Comparison of ENCODE assay signal across 19 mouse cellular contexts in the genomic region with DNA sequence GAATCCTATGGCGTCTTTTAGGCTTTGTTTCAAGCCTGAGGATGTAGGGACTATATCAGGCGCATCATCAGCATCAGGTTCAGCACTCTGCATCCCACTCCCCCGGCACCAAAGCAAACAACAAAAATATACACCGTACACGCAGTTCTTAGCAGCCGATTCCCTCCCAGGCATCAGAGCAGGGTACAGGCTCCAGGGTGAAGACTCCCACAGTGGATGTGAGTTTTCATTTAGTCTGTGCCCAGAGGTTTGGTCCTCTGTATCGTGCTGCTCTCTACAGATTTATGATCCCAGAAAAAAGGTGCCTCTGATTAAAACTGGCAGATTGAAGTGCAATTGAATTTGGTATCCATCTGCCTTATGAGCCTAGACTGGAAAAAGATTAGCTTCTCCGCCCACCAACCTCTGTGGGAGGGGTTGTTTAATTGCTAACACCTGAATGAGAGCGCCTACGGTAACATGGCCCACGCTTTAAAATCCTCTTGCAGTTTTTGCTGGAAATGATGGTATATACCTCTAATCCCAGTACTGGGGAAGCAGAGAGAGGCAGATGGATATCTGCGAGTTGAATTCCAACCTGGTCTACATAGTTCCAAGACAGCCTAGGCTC. TPM values are rescaled to one million over a fixed set of nuclear protein-coding genes. Genes with fewer than 3 reads are reported as not detected.
DNase-seq lines count a peak whose midpoint lies in the region; ATAC-seq and TF ChIP-seq lines count a peak whose summit lies in the region.
"Had no signal": no experiment of that assay in that cellular context is flagged by ENCODE, and none has a peak within 500 bp of the region (broad histone marks: within the 10 kb centered on the region; RNA-seq: fewer than 3 reads in every experiment).

No protein-coding gene starts in this region.

- H3K27ac ChIP-seq in left cerebral cortex, adult 2 months: peak overlapping the region; percentile 60; the same call in 1 of the 2 replicates
- peak overlapping the region; percentile 52 for H3K27ac ChIP-seq in embryonic facial prominence, embryonic 12.5 days
- peak overlapping the region; percentile 42; the same call in 1 of the 2 replicates for H3K27ac ChIP-seq in forebrain, postnatal 0 days (ENCODE audit: low read depth, low read length)
- 0 out of 2 replicates have a peak overlapping the region, but pooled peaks have one; percentile 7 for H3K27ac ChIP-seq in midbrain, postnatal 0 days (ENCODE audit: low read depth, low read length)
- H3K27ac ChIP-seq: heart, embryonic 10.5 days; stomach, embryonic 15.5 days had no signal

- H3K4me3 ChIP-seq in left cerebral cortex, adult 2 months: no peak overlapping the region
- no peak overlapping the region for H3K4me3 ChIP-seq in embryonic facial prominence, embryonic 12.5 days
- no peak overlapping the region for H3K4me3 ChIP-seq in forebrain, postnatal 0 days (ENCODE audit: low read depth, low read length)
- no peak overlapping the region for H3K4me3 ChIP-seq in midbrain, postnatal 0 days (ENCODE audit: low read depth, low read length)
- H3K4me3 ChIP-seq: heart, embryonic 10.5 days; stomach, embryonic 15.5 days had no signal

- no peaks in the 10 kb centered on the region for H3K36me3 ChIP-seq in embryonic facial prominence, embryonic 12.5 days
- H3K36me3 ChIP-seq in forebrain, postnatal 0 days (ENCODE audit: insufficient read depth): no peaks in the 10 kb centered on the region
- H3K36me3 ChIP-seq in midbrain, postnatal 0 days (ENCODE audit: insufficient read depth, low read length): no peaks in the 10 kb centered on the region
- H3K36me3 ChIP-seq: G1E; heart, embryonic 10.5 days; stomach, embryonic 15.5 days had no signal

- intact Hi-C loops in left cerebral cortex, adult 2 months (cut with DNase I): no loop called here

- no peak overlapping the region for H3K4me2 ChIP-seq in embryonic facial prominence, embryonic 12.5 days (replicated peaks)
- H3K4me2 ChIP-seq in forebrain, postnatal 0 days (ENCODE audit: low read depth): no peak overlapping the region
- no peak overlapping the region for H3K4me2 ChIP-seq in midbrain, postnatal 0 days (ENCODE audit: low read depth, low read length, poor library complexity, severe bottlenecking)
- H3K4me2 ChIP-seq: stomach, embryonic 15.5 days had no signal

- no peaks in the 10 kb centered on the region for H3K27me3 ChIP-seq in embryonic facial prominence, embryonic 12.5 days
- no peaks in the 10 kb centered on the region for H3K27me3 ChIP-seq in forebrain, postnatal 0 days (ENCODE audit: insufficient read depth, low read length)
- H3K27me3 ChIP-seq in midbrain, postnatal 0 days (ENCODE audit: insufficient read depth, low read length): no peaks in the 10 kb centered on the region
- H3K27me3 ChIP-seq: stomach, embryonic 15.5 days had no signal

- no peak overlapping the region for H3K9ac ChIP-seq in embryonic facial prominence, embryonic 12.5 days
- no peak overlapping the region for H3K9ac ChIP-seq in forebrain, postnatal 0 days
- 0 out of 2 replicates have a peak overlapping the region, but pooled peaks have one; percentile 29 for H3K9ac ChIP-seq in midbrain, postnatal 0 days (replicated peaks; ENCODE audit: low read length, poor library complexity, severe bottlenecking)
- H3K9ac ChIP-seq: stomach, embryonic 15.5 days had no signal

- TF ChIP-seq CTCF in left cerebral cortex, adult 2 months (IDR thresholded peaks at IDR 0.05): no peak
- TF ChIP-seq CTCF in forebrain, postnatal 0 days (IDR thresholded peaks at IDR 0.05; ENCODE audit: low read depth): no peak
- TF ChIP-seq CTCF in midbrain, postnatal 0 days (IDR thresholded peaks at IDR 0.05): no peak

- H3K9me3 ChIP-seq in embryonic facial prominence, embryonic 12.5 days: no peaks in the 10 kb centered on the region
- no peaks in the 10 kb centered on the region for H3K9me3 ChIP-seq in forebrain, postnatal 0 days (ENCODE audit: low read length)
- no peaks in the 10 kb centered on the region for H3K9me3 ChIP-seq in midbrain, postnatal 0 days (ENCODE audit: low read length)
- H3K9me3 ChIP-seq: G1E; heart, embryonic 10.5 days; stomach, embryonic 15.5 days had no signal

- ATAC-seq in embryonic facial prominence, embryonic 12.5 days (ENCODE audit: insufficient number of reproducible peaks, insufficient read depth, low FRiP score, low TSS enrichment): no peak
- ATAC-seq in forebrain, postnatal 0 days: peak; percentile 25; the same call in 1 of the 2 replicates
- no peak for ATAC-seq in midbrain, postnatal 0 days (ENCODE audit: low FRiP score)

- peaks cover 23% of the 10 kb centered on the region for H3K4me1 ChIP-seq in embryonic facial prominence, embryonic 12.5 days
- peaks cover 9% of the 10 kb centered on the region for H3K4me1 ChIP-seq in forebrain, postnatal 0 days (ENCODE audit: insufficient read depth)
- peaks cover 3% of the 10 kb centered on the region; the same call in 1 of the 2 replicates for H3K4me1 ChIP-seq in midbrain, postnatal 0 days (ENCODE audit: insufficient read depth, low read length)

- 40% methylated on average over 12 of the region's 12 CpGs for WGBS in embryonic facial prominence, embryonic 12.5 days
- WGBS in forebrain, postnatal 0 days: 46% methylated on average over 12 of the region's 12 CpGs
- WGBS in midbrain, postnatal 0 days: 51% methylated on average over 12 of the region's 12 CpGs

- DNase-seq in left cerebral cortex, adult 2 months (ENCODE audit: extremely low spot score in 1 of 2, low spot score in 2 of 2): no peak
- DNase-seq in left cerebral cortex, adult 18-20 months (ENCODE audit: low spot score in 2 of 2): no peak
- no peak for DNase-seq in forebrain, postnatal 0 days
- DNase-seq in midbrain, postnatal 0 days (ENCODE audit: low spot score): no peak
- DNase-seq in gastrocnemius, adult 18-20 months (ENCODE audit: low spot score): no peak
- no peak for DNase-seq in layer of hippocampus, postnatal 25 days (ENCODE audit: extremely low spot score in 1 of 2, low spot score in 1 of 2)
- DNase-seq: adrenal gland, postnatal 10 days; cerebellum, adult 9-10 months; gastrocnemius, postnatal 36 days; heart, postnatal 14 days; kidney, adult 18-20 months; kidney, postnatal 4 days; lung, adult 2 months; lung, postnatal 4 days; spleen, adult 18-20 months had no signal

RNA-seq across cellular contexts. Expression of a gene that starts 19.0 kb away (rescaled TPM):
- total RNA-seq in left cerebral cortex, adult 2 months (2021): 10 to 100 TPM; 80.1 to 82.9 TPM
- 10 to 100 TPM; 75.6 to 84.1 TPM for total RNA-seq in left cerebral cortex, adult 18-20 months (2021)
- polyA plus RNA-seq in embryonic facial prominence, embryonic 12.5 days (2016; fragmentation: Nextera tagmentation; extraction: Ambion mirVana): 19.5 and 23.2 TPM in 2 replicates
- 71.5 and 96.0 TPM in 2 replicates for total RNA-seq in forebrain, postnatal 0 days (2014; rRNA removed)
- polyA plus RNA-seq in forebrain, postnatal 0 days (2015; fragmentation: Nextera tagmentation; extraction: Ambion mirVana): 26.3 and 26.4 TPM in 2 replicates
- 5.2 and 6.9 TPM in 2 replicates for total RNA-seq in midbrain, postnatal 0 days (2014; rRNA removed)
- polyA plus RNA-seq in midbrain, postnatal 0 days (2015; fragmentation: Nextera tagmentation; extraction: Ambion mirVana): 1.7 TPM in 2 replicates
- 1 to 10 TPM; 2.2 to 7.2 TPM for total RNA-seq in gastrocnemius, adult 18-20 months (2021)
- 10 to 100 TPM; 32.1 to 32.8 TPM for total RNA-seq in layer of hippocampus, postnatal 25 days (2021)
- polyA plus RNA-seq: G1E had no signal

Comparison
In these comparisons a context has a peak if more than half of its experiments do, and no peak if none do; other contexts are left out.
1. H3K27ac ChIP-seq: peak in every context shown above with its lines; median percentile 60 in left cerebral cortex, adult 2 months; 52 in embryonic facial prominence, embryonic 12.5 days; 42 in forebrain, postnatal 0 days; 7 in midbrain, postnatal 0 days.